Mouse (Mus musculus): ENCODE results near the gene Gmpr. TPM values are rescaled to one million over a fixed set of nuclear protein-coding genes. Genes with fewer than 3 reads are reported as not detected.

The Gmpr gene
- polyA plus RNA-seq, 1 experiment = 10.9 TPM

- no peaks in the 10 kb centered on the region for H3K4me1 ChIP-seq (ENCODE audit: control insufficient read depth, insufficient read depth, low read length)
- no peak overlapping the region for H3K27ac ChIP-seq (ENCODE audit: control insufficient read depth, insufficient read depth, low read depth, low read length, poor library complexity)
- WGBS = 69% methylated on average over 8 of the region's 8 CpGs
- H3K4me3 ChIP-seq (replicated peaks; ENCODE audit: control insufficient read depth, low read depth, low read length) = no peak overlapping the region
- TF ChIP-seq CTCF (IDR thresholded peaks at IDR 0.05; ENCODE audit: control insufficient read depth, insufficient read depth, low read length) = no peak
- TF ChIP-seq POLR2A (IDR thresholded peaks at IDR 0.05; ENCODE audit: borderline replicate concordance, control insufficient read depth, low read depth, low read length) = no peak
Observed at GRCm38 (mm10) chr13:45491991-45492732, 15.1 kb upstream of the Gmpr start.

GRCm38 (mm10) chr13:45493846-45494245, 13.4 kb upstream of the Gmpr start:
- WGBS = 73% methylated on average over 10 of the region's 10 CpGs
- no peaks in the 10 kb centered on the region for H3K4me1 ChIP-seq (ENCODE audit: control insufficient read depth, insufficient read depth, low read length)
- no peak overlapping the region for H3K27ac ChIP-seq (ENCODE audit: control insufficient read depth, insufficient read depth, low read depth, low read length, poor library complexity)
- no peak for TF ChIP-seq CTCF (IDR thresholded peaks at IDR 0.05; ENCODE audit: control insufficient read depth, insufficient read depth, low read length)
- TF ChIP-seq POLR2A (IDR thresholded peaks at IDR 0.05; ENCODE audit: borderline replicate concordance, control insufficient read depth, low read depth, low read length) = no peak
- H3K4me3 ChIP-seq (replicated peaks; ENCODE audit: control insufficient read depth, low read depth, low read length) = no peak overlapping the region

- Histone ChIP-seq H3K4me3 (replicated peaks; ENCODE audit: control insufficient read depth, low read depth, low read length) (no peak overlapping the region), H3K4me1 (ENCODE audit: control insufficient read depth, insufficient read depth, low read length) (no peaks in the 10 kb centered on the region), H3K27ac (ENCODE audit: control insufficient read depth, insufficient read depth, low read depth, low read length, poor library complexity) (no peak overlapping the region)
- TF ChIP-seq CTCF (IDR thresholded peaks at IDR 0.05; ENCODE audit: control insufficient read depth, insufficient read depth, low read length) (no peak), POLR2A (IDR thresholded peaks at IDR 0.05; ENCODE audit: borderline replicate concordance, control insufficient read depth, low read depth, low read length) (no peak)
- WGBS = 81% methylated on average over 3 of the region's 3 CpGs
Observed at GRCm38 (mm10) chr13:45498623-45499022, 8.6 kb upstream of the Gmpr start.

- no peaks in the 10 kb centered on the region for H3K4me1 ChIP-seq (ENCODE audit: control insufficient read depth, insufficient read depth, low read length)
- no peak overlapping the region for H3K4me3 ChIP-seq (replicated peaks; ENCODE audit: control insufficient read depth, low read depth, low read length)
- WGBS = 82% methylated on average over 3 of the region's 3 CpGs
- no peak overlapping the region for H3K27ac ChIP-seq (ENCODE audit: control insufficient read depth, insufficient read depth, low read depth, low read length, poor library complexity)
- TF ChIP-seq POLR2A (IDR thresholded peaks at IDR 0.05; ENCODE audit: borderline replicate concordance, control insufficient read depth, low read depth, low read length) (no peak), CTCF (IDR thresholded peaks at IDR 0.05; ENCODE audit: control insufficient read depth, insufficient read depth, low read length) (no peak)
Observed at GRCm38 (mm10) chr13:45499391-45499790, 7.9 kb upstream of the Gmpr start.

- TF ChIP-seq POLR2A (IDR thresholded peaks at IDR 0.05; ENCODE audit: borderline replicate concordance, control insufficient read depth, low read depth, low read length) = no peak
- no peak for TF ChIP-seq CTCF (IDR thresholded peaks at IDR 0.05; ENCODE audit: control insufficient read depth, insufficient read depth, low read length)
- H3K27ac ChIP-seq (ENCODE audit: control insufficient read depth, insufficient read depth, low read depth, low read length, poor library complexity) = no peak overlapping the region
- H3K4me1 ChIP-seq (ENCODE audit: control insufficient read depth, insufficient read depth, low read length) = no peaks in the 10 kb centered on the region
- 70% methylated on average over 3 of the region's 3 CpGs for WGBS
- H3K4me3 ChIP-seq (replicated peaks; ENCODE audit: control insufficient read depth, low read depth, low read length) = no peak overlapping the region
Observed at GRCm38 (mm10) chr13:45499906-45500305, 7.3 kb upstream of the Gmpr start.

- Histone ChIP-seq H3K4me3 (replicated peaks; ENCODE audit: control insufficient read depth, low read depth, low read length) (no peak overlapping the region), H3K4me1 (ENCODE audit: control insufficient read depth, insufficient read depth, low read length) (no peaks in the 10 kb centered on the region), H3K27ac (ENCODE audit: control insufficient read depth, insufficient read depth, low read depth, low read length, poor library complexity) (no peak overlapping the region)
- 72% methylated on average over 5 of the region's 5 CpGs for WGBS
- no peak for TF ChIP-seq POLR2A (IDR thresholded peaks at IDR 0.05; ENCODE audit: borderline replicate concordance, control insufficient read depth, low read depth, low read length)
Observed at GRCm38 (mm10) chr13:45502791-45503190, 4.5 kb upstream of the Gmpr start.

- Histone ChIP-seq H3K4me1 (ENCODE audit: control insufficient read depth, insufficient read depth, low read length) (no peaks in the 10 kb centered on the region), H3K4me3 (replicated peaks; ENCODE audit: control insufficient read depth, low read depth, low read length) (no peak overlapping the region), H3K27ac (ENCODE audit: control insufficient read depth, insufficient read depth, low read depth, low read length, poor library complexity) (no peak overlapping the region)
- no peak for TF ChIP-seq CTCF (IDR thresholded peaks at IDR 0.05; ENCODE audit: control insufficient read depth, insufficient read depth, low read length)
- no peak for TF ChIP-seq POLR2A (IDR thresholded peaks at IDR 0.05; ENCODE audit: borderline replicate concordance, control insufficient read depth, low read depth, low read length)
- WGBS = 88% methylated on average over 3 of the region's 3 CpGs
Observed at GRCm38 (mm10) chr13:45505546-45505945, 1.7 kb upstream of the Gmpr start.

GRCm38 (mm10) chr13:45508495-45508894, 1.3 kb downstream of the Gmpr start:
- Histone ChIP-seq H3K4me1 (ENCODE audit: control insufficient read depth, insufficient read depth, low read length) (peaks cover 5% of the 10 kb centered on the region; the same call in 1 of the 2 replicates), H3K27ac (ENCODE audit: control insufficient read depth, insufficient read depth, low read depth, low read length, poor library complexity) (no peak overlapping the region), H3K4me3 (replicated peaks; ENCODE audit: control insufficient read depth, low read depth, low read length) (peak overlapping the region; percentile 44)
- 3% methylated on average over 8 of the region's 8 CpGs for WGBS
- TF ChIP-seq CTCF (IDR thresholded peaks at IDR 0.05; ENCODE audit: control insufficient read depth, insufficient read depth, low read length) (no peak), POLR2A (IDR thresholded peaks at IDR 0.05; ENCODE audit: borderline replicate concordance, control insufficient read depth, low read depth, low read length) (no peak)

- peaks cover 5% of the 10 kb centered on the region; the same call in 1 of the 2 replicates for H3K4me1 ChIP-seq (ENCODE audit: control insufficient read depth, insufficient read depth, low read length)
- WGBS = 66% methylated on average over 6 of the region's 6 CpGs
- H3K27ac ChIP-seq (ENCODE audit: control insufficient read depth, insufficient read depth, low read depth, low read length, poor library complexity) = no peak overlapping the region
- no peak overlapping the region for H3K4me3 ChIP-seq (replicated peaks; ENCODE audit: control insufficient read depth, low read depth, low read length)
- TF ChIP-seq CTCF (IDR thresholded peaks at IDR 0.05; ENCODE audit: control insufficient read depth, insufficient read depth, low read length) (no peak), POLR2A (IDR thresholded peaks at IDR 0.05; ENCODE audit: borderline replicate concordance, control insufficient read depth, low read depth, low read length) (no peak)
Observed at GRCm38 (mm10) chr13:45509366-45509765, 2.1 kb downstream of the Gmpr start.
